Mouse (Mus musculus) ES-Bruce4 (cell line): ENCODE measurements around the gene Cc2d2a. TPM values are rescaled to one million over a fixed set of nuclear protein-coding genes. Genes with fewer than 3 reads are reported as not detected.

Experiments
- H3K27ac ChIP-seq: 2 replicates; pipeline ENCODE4 v1.5.1; 2012; ENCODE audit warnings: low read length, inconsistent platforms; ENCODE audit not compliant: insufficient read depth
- H3K27me3 ChIP-seq: 2 replicates; pipeline ENCODE4 v1.6.1; 2012; ENCODE audit warnings: mild to moderate bottlenecking, low read length, inconsistent platforms; ENCODE audit not compliant: control insufficient read depth, poor library complexity, insufficient read depth, severe bottlenecking
- H3K36me3 ChIP-seq: 2 replicates; pipeline ENCODE4 v1.6.1; 2012; ENCODE audit warnings: inconsistent platforms, mild to moderate bottlenecking, low read length, moderate library complexity; ENCODE audit not compliant: control insufficient read depth, poor library complexity, insufficient read depth, severe bottlenecking
- H3K4me1 ChIP-seq: one replicate; pipeline ENCODE4 v1.8.1; 2011; ENCODE audit warnings: low read length; ENCODE audit not compliant: control insufficient read depth, insufficient read depth
- H3K4me3 ChIP-seq: 2 replicates; pipeline ENCODE4 v1.5.1; 2011; ENCODE audit warnings: low read depth, mild to moderate bottlenecking, low read length
- H3K9ac ChIP-seq: 2 replicates; pipeline ENCODE4 v1.6.1; 2012; ENCODE audit warnings: low read depth, mild to moderate bottlenecking, inconsistent platforms; ENCODE audit not compliant: poor library complexity, severe bottlenecking
- H3K9me3 ChIP-seq: replicated peaks from 2 replicates; pipeline ENCODE4 v1.6.1; 2012; ENCODE audit warnings: mild to moderate bottlenecking, low read length, inconsistent platforms; ENCODE audit not compliant: control insufficient read depth, poor library complexity, insufficient read depth, severe bottlenecking
- CTCF ChIP-seq: IDR thresholded peaks from one replicate; pipeline ENCODE4 v1.8.1; 2011; ENCODE audit warnings: low read depth, low read length
- EP300 ChIP-seq: IDR thresholded peaks from 2 replicates; pipeline ENCODE4 v1.6.1; 2011; ENCODE audit warnings: low read depth, low read length; ENCODE audit not compliant: insufficient read depth
- POLR2A ChIP-seq: IDR thresholded peaks from one replicate; pipeline ENCODE4 v1.8.1; 2011; ENCODE audit warnings: low read length; ENCODE audit not compliant: insufficient read depth
- polyA plus RNA-seq: library from polyadenylated mRNA; stranded (reverse); fragments of >200 nt; gene quantifications from 2 replicates; pipeline ENCODE4 v1.2.4, GENCODE M21; 2011; ENCODE audit warnings: low read depth; ENCODE audit not compliant: missing spikeins, insufficient read depth, insufficient read length

The Cc2d2a gene
- polyA plus RNA-seq, 1 experiment: 7.9 TPM

GRCm38 (mm10) chr5:43745156-43745555, 83.0 kb downstream of the Cc2d2a start:
- TF ChIP-seq POLR2A (no peak), EP300 (no peak), CTCF (no peak)
- peaks cover 12% of the 10 kb centered on the region for H3K36me3 ChIP-seq
- no peak overlapping the region for H3K9ac ChIP-seq
- H3K9me3 ChIP-seq: no peaks in the 10 kb centered on the region
- no peaks in the 10 kb centered on the region for H3K27me3 ChIP-seq
- no peak overlapping the region for H3K27ac ChIP-seq
- H3K4me1 ChIP-seq: peaks cover 2% of the 10 kb centered on the region
- H3K4me3 ChIP-seq: no peak overlapping the region

- H3K4me1 ChIP-seq: peaks cover 2% of the 10 kb centered on the region
- H3K9ac ChIP-seq: no peak overlapping the region
- no peak overlapping the region for H3K27ac ChIP-seq
- H3K27me3 ChIP-seq: no peaks in the 10 kb centered on the region
- H3K4me3 ChIP-seq: no peak overlapping the region
- peaks cover 15% of the 10 kb centered on the region for H3K36me3 ChIP-seq
- no peak for TF ChIP-seq POLR2A
- TF ChIP-seq CTCF: no peak
- no peak for TF ChIP-seq EP300
- no peaks in the 10 kb centered on the region for H3K9me3 ChIP-seq
Measured at GRCm38 (mm10) chr5:43748039-43748438, 85.9 kb downstream of the Cc2d2a start.

GRCm38 (mm10) chr5:43749092-43749491, 86.9 kb downstream of the Cc2d2a start:
- Histone ChIP-seq H3K9ac (no peak overlapping the region), H3K36me3 (peaks cover 15% of the 10 kb centered on the region)

GRCm38 (mm10) chr5:43770618-43771354, 108.6 kb downstream of the Cc2d2a start:
- Histone ChIP-seq H3K4me1 (no peaks in the 10 kb centered on the region), H3K36me3 (peaks cover 24% of the 10 kb centered on the region), H3K9ac (no peak overlapping the region), H3K27ac (no peak overlapping the region), H3K9me3 (no peaks in the 10 kb centered on the region), H3K4me3 (no peak overlapping the region), H3K27me3 (no peaks in the 10 kb centered on the region)
- no peak for TF ChIP-seq POLR2A
- TF ChIP-seq CTCF: no peak
- no peak for TF ChIP-seq EP300

More at GRCm38 (mm10) chr5:43749092-43749491, 86.9 kb downstream of the Cc2d2a start:
- H3K4me3 ChIP-seq: no peak overlapping the region
- H3K9me3 ChIP-seq: no peaks in the 10 kb centered on the region
- no peak overlapping the region for H3K27ac ChIP-seq
- no peak for TF ChIP-seq CTCF
- TF ChIP-seq EP300: no peak
- TF ChIP-seq POLR2A: no peak
- no peaks in the 10 kb centered on the region for H3K27me3 ChIP-seq
- peaks cover 2% of the 10 kb centered on the region for H3K4me1 ChIP-seq

GRCm38 (mm10) chr5:43771555-43771954, 109.4 kb downstream of the Cc2d2a start:
- Histone ChIP-seq H3K4me1 (no peaks in the 10 kb centered on the region), H3K9ac (no peak overlapping the region), H3K4me3 (no peak overlapping the region), H3K27me3 (no peaks in the 10 kb centered on the region), H3K36me3 (peaks cover 24% of the 10 kb centered on the region), H3K9me3 (no peaks in the 10 kb centered on the region), H3K27ac (no peak overlapping the region)
- TF ChIP-seq CTCF (no peak), EP300 (no peak), POLR2A (no peak)

GRCm38 (mm10) chr5:43776407-43776806, 114.3 kb downstream of the Cc2d2a start:
- peaks cover 2% of the 10 kb centered on the region for H3K36me3 ChIP-seq
- no peak overlapping the region for H3K27ac ChIP-seq
- no peak overlapping the region for H3K4me3 ChIP-seq
- no peaks in the 10 kb centered on the region for H3K4me1 ChIP-seq
- no peak overlapping the region for H3K9ac ChIP-seq
- no peaks in the 10 kb centered on the region for H3K9me3 ChIP-seq
- TF ChIP-seq CTCF (no peak), EP300 (no peak), POLR2A (no peak)
- no peaks in the 10 kb centered on the region for H3K27me3 ChIP-seq
